10 mouse cellular contexts compared by ENCODE assay signal in genomic region chr11:119272492-119272891, GRCm38 (mm10). TPM values are rescaled to one million over a fixed set of nuclear protein-coding genes. Genes with fewer than 3 reads are reported as not detected.
DNase-seq lines count a peak whose midpoint lies in the region; ATAC-seq and TF ChIP-seq lines count a peak whose summit lies in the region.
"Not testable (repeated sequence)": the region's sequence is repeated elsewhere in the genome, so short reads cannot be mapped to it uniquely, and the experiment has no call there.
"Had no signal": no experiment of that assay in that cellular context is flagged by ENCODE, and none has a peak within 500 bp of the region (broad histone marks: within the 10 kb centered on the region; RNA-seq: fewer than 3 reads in every experiment).

No protein-coding gene starts in this region.

- peaks cover 84% of the 10 kb centered on the region for H3K4me1 ChIP-seq in E14TG2a.4 (replicated peaks; ENCODE audit: low read depth, low read length)
- peaks cover 13% of the 10 kb centered on the region for H3K4me1 ChIP-seq in forebrain, postnatal 0 days (ENCODE audit: insufficient read depth)
- not testable (repeated sequence) for H3K4me1 ChIP-seq in lung, postnatal 0 days (ENCODE audit: insufficient read depth, low read depth, low read length); stomach, postnatal 0 days (replicated peaks; ENCODE audit: control insufficient read depth, insufficient read depth)

- not testable (repeated sequence) for TF ChIP-seq EP300 in lung, postnatal 0 days (IDR thresholded peaks at IDR 0.05); stomach, postnatal 0 days (optimal IDR thresholded peaks at IDR 0.05)

- H3K4me3 ChIP-seq in E14TG2a.4 (replicated peaks; ENCODE audit: low read length); forebrain, postnatal 0 days (ENCODE audit: low read depth, low read length); left cerebral cortex, adult 2 months; lung, postnatal 0 days (ENCODE audit: low read depth, low read length); stomach, postnatal 0 days (ENCODE audit: low read depth, low read length): not testable (repeated sequence)

- not testable (repeated sequence) for DNase-seq in brain, embryonic 14.5 days (ENCODE audit: low read depth); forebrain, postnatal 0 days; left cerebral cortex, adult 2 months (ENCODE audit: extremely low spot score in 1 of 2, low spot score in 2 of 2); stomach, postnatal 0 days (ENCODE audit: low spot score)
- DNase-seq in induced T-regulatory cell, adult 2 months (ENCODE audit: low read depth) = peak; percentile 30
- peak; percentile 13 for DNase-seq in lung, postnatal 0 days (ENCODE audit: low spot score)

- not testable (repeated sequence) for H3K27me3 ChIP-seq in E14TG2a.4 (ENCODE audit: insufficient read depth, low read length); forebrain, postnatal 0 days (ENCODE audit: insufficient read depth, low read length); lung, postnatal 0 days (replicated peaks; ENCODE audit: insufficient read depth, low read length); stomach, postnatal 0 days (ENCODE audit: control insufficient read depth, insufficient read depth, low read length)

- not testable (repeated sequence) for H3K4me2 ChIP-seq in forebrain, postnatal 0 days (ENCODE audit: low read depth); lung, postnatal 0 days (replicated peaks; ENCODE audit: low read depth, low read length); stomach, postnatal 0 days (replicated peaks; ENCODE audit: low read depth)

- H3K36me3 ChIP-seq in E14TG2a.4 (ENCODE audit: insufficient read depth, low read length) = peaks cover 64% of the 10 kb centered on the region
- peaks cover 34% of the 10 kb centered on the region for H3K36me3 ChIP-seq in forebrain, postnatal 0 days (ENCODE audit: insufficient read depth)
- not testable (repeated sequence) for H3K36me3 ChIP-seq in lung, postnatal 0 days (ENCODE audit: insufficient read depth, low read length)
- H3K36me3 ChIP-seq in stomach, postnatal 0 days (ENCODE audit: control insufficient read depth, insufficient read depth, low read length) = peaks cover 11% of the 10 kb centered on the region

- TF ChIP-seq CTCF in E14TG2a.4 (conservative IDR thresholded peaks at IDR 0.05; ENCODE audit: low read length) = peak; percentile 56
- TF ChIP-seq CTCF in brain, embryonic 14.5 days (IDR thresholded peaks at IDR 0.05; ENCODE audit: borderline replicate concordance, extremely low read depth, insufficient read depth, insufficient read length) = peak; percentile 34; the same call in 1 of the 2 replicates
- TF ChIP-seq CTCF in forebrain, postnatal 0 days (IDR thresholded peaks at IDR 0.05; ENCODE audit: low read depth) = peak; percentile 59
- TF ChIP-seq CTCF in left cerebral cortex, adult 2 months (IDR thresholded peaks at IDR 0.05) = peak; percentile 59
- TF ChIP-seq CTCF in lung, postnatal 0 days (IDR thresholded peaks at IDR 0.05) = peak; percentile 65
- peak; percentile 71 for TF ChIP-seq CTCF in stomach, postnatal 0 days (IDR thresholded peaks at IDR 0.05; ENCODE audit: low read depth)

- H3K9ac ChIP-seq in forebrain, postnatal 0 days; lung, postnatal 0 days (replicated peaks; ENCODE audit: low read depth); stomach, postnatal 0 days (ENCODE audit: low read length): not testable (repeated sequence)

- TF ChIP-seq POLR2A in brain, embryonic 14.5 days (IDR thresholded peaks at IDR 0.05; ENCODE audit: borderline replicate concordance, extremely low read depth, insufficient read depth, insufficient read length, poor library complexity, severe bottlenecking) = not testable (repeated sequence)

- ATAC-seq in forebrain, postnatal 0 days; lung, postnatal 0 days; stomach, postnatal 0 days (ENCODE audit: low FRiP score, low TSS enrichment): not testable (repeated sequence)

- 60% methylated on average over 3 of the region's 3 CpGs for WGBS in forebrain, postnatal 0 days
- 78% methylated on average over 3 of the region's 3 CpGs for WGBS in lung, postnatal 0 days
- WGBS in stomach, postnatal 0 days = 61% methylated on average over 3 of the region's 3 CpGs

- H3K9me3 ChIP-seq in E14TG2a.4 (ENCODE audit: low read length); forebrain, postnatal 0 days (ENCODE audit: low read length); lung, postnatal 0 days (ENCODE audit: low read length); stomach, postnatal 0 days (ENCODE audit: control insufficient read depth, low read length): not testable (repeated sequence)

- intact Hi-C loops in left cerebral cortex, adult 2 months (cut with DNase I) = not testable (repeated sequence)

- H3K27ac ChIP-seq in forebrain, postnatal 0 days (ENCODE audit: low read depth, low read length); left cerebral cortex, adult 2 months; lung, postnatal 0 days (ENCODE audit: low read length); stomach, postnatal 0 days (replicated peaks): not testable (repeated sequence)

RNA-seq across cellular contexts. Expression of gene Gaa, which starts 4.8 kb away (rescaled TPM):
- 93.3 and 102 TPM in 2 replicates for polyA plus RNA-seq in brain, embryonic 14.5 days (2012; rRNA removed)
- total RNA-seq in forebrain, postnatal 0 days (2014; rRNA removed) = 97.3 and 135 TPM in 2 replicates
- polyA plus RNA-seq in forebrain, postnatal 0 days (2015; fragmentation: Nextera tagmentation; extraction: Ambion mirVana) = 79.8 and 109 TPM in 2 replicates
- total RNA-seq in left cerebral cortex, adult 2 months (2021) = 100 to 1,000 TPM; 241 to 268 TPM
- polyA plus RNA-seq in lung, postnatal 0 days (2015; fragmentation: Nextera tagmentation; extraction: Ambion mirVana) = 39.1 and 45.1 TPM in 2 replicates
- polyA plus RNA-seq in stomach, postnatal 0 days (2015; fragmentation: Nextera tagmentation; extraction: Ambion mirVana) = 30.8 and 35.5 TPM in 2 replicates

RNA-seq across cellular contexts. Expression of gene Eif4a3, which starts 27.4 kb away (rescaled TPM):
- 188 and 217 TPM in 2 replicates for polyA plus RNA-seq in brain, embryonic 14.5 days (2012; rRNA removed)
- total RNA-seq in forebrain, postnatal 0 days (2014; rRNA removed) = 186 and 192 TPM in 2 replicates
- polyA plus RNA-seq in forebrain, postnatal 0 days (2015; fragmentation: Nextera tagmentation; extraction: Ambion mirVana) = 266 and 286 TPM in 2 replicates
- total RNA-seq in left cerebral cortex, adult 2 months (2021) = 10 to 100 TPM; 68.7 to 78.6 TPM
- polyA plus RNA-seq in lung, postnatal 0 days (2015; fragmentation: Nextera tagmentation; extraction: Ambion mirVana) = 187 and 207 TPM in 2 replicates
- polyA plus RNA-seq in stomach, postnatal 0 days (2015; fragmentation: Nextera tagmentation; extraction: Ambion mirVana) = 183 and 197 TPM in 2 replicates

RNA-seq across cellular contexts. Expression of gene Card14, which starts 35.1 kb away (rescaled TPM):
- polyA plus RNA-seq in brain, embryonic 14.5 days (2012; rRNA removed) = 0.18 and 0.22 TPM in 2 replicates
- total RNA-seq in forebrain, postnatal 0 days (2014; rRNA removed) = 0.85 and 1.6 TPM in 2 replicates
- 0.28 and 0.34 TPM in 2 replicates for polyA plus RNA-seq in forebrain, postnatal 0 days (2015; fragmentation: Nextera tagmentation; extraction: Ambion mirVana)
- total RNA-seq in left cerebral cortex, adult 2 months (2021) = under 1 TPM; 0.19 to 0.27 TPM
- polyA plus RNA-seq in lung, postnatal 0 days (2015; fragmentation: Nextera tagmentation; extraction: Ambion mirVana) = 0.06 TPM in 1 of 2 replicates, not detected in the other
- 1.8 and 1.9 TPM in 2 replicates for polyA plus RNA-seq in stomach, postnatal 0 days (2015; fragmentation: Nextera tagmentation; extraction: Ambion mirVana)
- total RNA-seq: granulocyte monocyte progenitor cell, adult 5-6 weeks had no signal
- polyA plus RNA-seq: midbrain, embryonic 11.5 days had no signal

RNA-seq across cellular contexts. Expression of gene Ccdc40, which starts 44.1 kb away (rescaled TPM):
- polyA plus RNA-seq in brain, embryonic 14.5 days (2012; rRNA removed) = 11.0 and 17.0 TPM in 2 replicates
- total RNA-seq in forebrain, postnatal 0 days (2014; rRNA removed) = 10.5 and 14.6 TPM in 2 replicates
- 7.2 and 11.8 TPM in 2 replicates for polyA plus RNA-seq in forebrain, postnatal 0 days (2015; fragmentation: Nextera tagmentation; extraction: Ambion mirVana)
- 1 to 10 TPM; 1.3 to 1.5 TPM for total RNA-seq in left cerebral cortex, adult 2 months (2021)
- polyA plus RNA-seq in lung, postnatal 0 days (2015; fragmentation: Nextera tagmentation; extraction: Ambion mirVana) = 6.1 and 6.3 TPM in 2 replicates
- 0.92 and 1.2 TPM in 2 replicates for polyA plus RNA-seq in stomach, postnatal 0 days (2015; fragmentation: Nextera tagmentation; extraction: Ambion mirVana)
- total RNA-seq: gastrocnemius, postnatal 14 days had no signal

RNA-seq across cellular contexts. Expression of gene Tbc1d16, which starts 44.2 kb away (rescaled TPM):
- polyA plus RNA-seq in brain, embryonic 14.5 days (2012; rRNA removed) = 69.8 and 99.3 TPM in 2 replicates
- total RNA-seq in forebrain, postnatal 0 days (2014; rRNA removed) = 133 and 153 TPM in 2 replicates
- 41.2 and 60.4 TPM in 2 replicates for polyA plus RNA-seq in forebrain, postnatal 0 days (2015; fragmentation: Nextera tagmentation; extraction: Ambion mirVana)
- total RNA-seq in left cerebral cortex, adult 2 months (2021) = 10 to 100 TPM; 25.2 to 34.6 TPM
- 11.9 and 12.9 TPM in 2 replicates for polyA plus RNA-seq in lung, postnatal 0 days (2015; fragmentation: Nextera tagmentation; extraction: Ambion mirVana)
- polyA plus RNA-seq in stomach, postnatal 0 days (2015; fragmentation: Nextera tagmentation; extraction: Ambion mirVana) = 4.8 and 6.3 TPM in 2 replicates
